Mouse (Mus musculus) megakaryocyte progenitor cell, adult 5-6 weeks (primary cell): ENCODE measurements around the gene Gm11213. TPM values are rescaled to one million over a fixed set of nuclear protein-coding genes. Genes with fewer than 3 reads are reported as not detected.

Experiments used
- ATAC-seq: replicated peaks from 2 replicates; pipeline ENCODE4 v1.8.0; 2016; ENCODE audit warnings: mild to moderate bottlenecking, moderate TSS enrichment, inconsistent platforms; ENCODE audit not compliant: poor library complexity
- total RNA-seq, 2 experiments: library from RNA; stranded (forward) in 1 of 2; stranded (reverse) in 1 of 2; fragments of 157-497, 149-512 nt in 1 of 2; fragments of 200-1000 nt in 1 of 2; gene quantifications; 2 replicates each; pipeline versions ENCODE4 v1.2.3 to v1.2.4; 2015 to 2017

The Gm11213 gene
- total RNA-seq (2015), result not detected in 2 replicates
- not detected in 2 replicates for total RNA-seq (2017)

GRCm38 (mm10) chr4:63604945-63605344 is at the start of gene Gm11213:
Gm11213 (minus strand) TSS chr4:63605261.
- no peak for ATAC-seq

GRCm38 (mm10) chr4:63654381-63654780 is 49.3 kb upstream of the Gm11213 start:
- ATAC-seq, result 0 out of 2 replicates have a peak, but pooled peaks have one; percentile 29

GRCm38 (mm10) chr4:63643956-63644726 is 39.1 kb upstream of the Gm11213 start:
- no peak for ATAC-seq

GRCm38 (mm10) chr4:63639842-63640241 is 34.8 kb upstream of the Gm11213 start:
- no peak for ATAC-seq

GRCm38 (mm10) chr4:63638603-63639002 is 33.5 kb upstream of the Gm11213 start:
- no peak for ATAC-seq

- no peak for ATAC-seq
These were observed 28.1 kb upstream of the Gm11213 start for GRCm38 (mm10) chr4:63633181-63633580.

GRCm38 (mm10) chr4:63627111-63627510 is 22.1 kb upstream of the Gm11213 start:
- ATAC-seq, result peak; percentile 63

- ATAC-seq, result peak; percentile 70
These were observed 20.6 kb upstream of the Gm11213 start for GRCm38 (mm10) chr4:63625563-63626080.

GRCm38 (mm10) chr4:63622378-63622835 is 17.3 kb upstream of the Gm11213 start, which contains the start of gene Tex48:
Tex48 (minus strand) TSS chr4:63622428.
- ATAC-seq, result peak; percentile 71

GRCm38 (mm10) chr4:63621861-63622260 is 16.8 kb upstream of the Gm11213 start:
- no peak for ATAC-seq

GRCm38 (mm10) chr4:63608391-63608790 is 3.3 kb upstream of the Gm11213 start:
- no peak for ATAC-seq

GRCm38 (mm10) chr4:63605968-63606367 is 907 bp upstream of the Gm11213 start:
- no peak for ATAC-seq

- no peak for ATAC-seq
These were observed 484 bp upstream of the Gm11213 start for GRCm38 (mm10) chr4:63605545-63605944.

- ATAC-seq, result no peak
These were observed 3.8 kb downstream of the Gm11213 start for GRCm38 (mm10) chr4:63601263-63601662.

- ATAC-seq, result no peak
These were observed 4.3 kb downstream of the Gm11213 start for GRCm38 (mm10) chr4:63600786-63601185.

- ATAC-seq, result no peak
These were observed 9.1 kb downstream of the Gm11213 start for GRCm38 (mm10) chr4:63596010-63596409.

- no peak; the same call in 1 of the 2 replicates for ATAC-seq
These were observed 9.8 kb downstream of the Gm11213 start for GRCm38 (mm10) chr4:63595259-63595658.

- no peak for ATAC-seq
These were observed 10.5 kb downstream of the Gm11213 start for GRCm38 (mm10) chr4:63594459-63595110.

- peak; percentile 10; the same call in 1 of the 2 replicates for ATAC-seq
These were observed 14.5 kb downstream of the Gm11213 start for GRCm38 (mm10) chr4:63590538-63590937.

GRCm38 (mm10) chr4:63589987-63590386 is 15.1 kb downstream of the Gm11213 start:
- peak; percentile 84 for ATAC-seq

GRCm38 (mm10) chr4:63586240-63586639 is 18.8 kb downstream of the Gm11213 start:
- ATAC-seq, result peak; percentile 40

GRCm38 (mm10) chr4:63585216-63585615 is 19.8 kb downstream of the Gm11213 start:
- ATAC-seq, result no peak
